Mouse (Mus musculus): ENCODE data around the gene Myh6. TPM values are rescaled to one million over a fixed set of nuclear protein-coding genes. Genes with fewer than 3 reads are reported as not detected.
"Not testable (repeated sequence)": the region's sequence is repeated elsewhere in the genome, so short reads cannot be mapped to it uniquely, and the experiment has no call there.

Myh6 gene
- total and polyA plus RNA-seq, 3 experiments: not detected

- no peak for DNase-seq
Observed at GRCm38 (mm10) chr14:54994136-54994868, 27.6 kb upstream of the Myh6 start, which contains the start of gene Myh7. Gene Myh7, minus strand, starts transcription at chr14:54994626.

DNA sequence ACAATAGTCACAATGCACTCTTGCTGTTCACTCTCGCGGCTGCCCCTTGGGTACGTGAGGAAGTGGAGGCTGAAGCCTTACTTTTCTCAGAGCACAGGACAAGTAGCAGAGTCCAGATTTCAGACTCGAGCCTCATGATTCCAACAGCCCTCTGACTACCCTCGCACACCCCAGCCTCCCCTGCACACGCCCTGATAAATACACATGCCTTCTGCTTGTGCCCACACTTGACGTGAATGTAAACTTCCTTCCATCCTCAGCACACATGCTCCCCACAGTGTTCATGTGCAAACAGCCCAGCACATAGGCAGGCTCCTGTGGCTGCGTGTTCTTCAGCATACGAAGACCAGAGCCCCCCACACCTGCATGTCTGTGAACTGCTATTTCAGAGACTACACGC is 26.9 kb upstream of the Myh6 start:
- no peak for DNase-seq

GRCm38 (mm10) chr14:54992196-54992595 is 25.5 kb upstream of the Myh6 start:
- no peak for DNase-seq

DNA sequence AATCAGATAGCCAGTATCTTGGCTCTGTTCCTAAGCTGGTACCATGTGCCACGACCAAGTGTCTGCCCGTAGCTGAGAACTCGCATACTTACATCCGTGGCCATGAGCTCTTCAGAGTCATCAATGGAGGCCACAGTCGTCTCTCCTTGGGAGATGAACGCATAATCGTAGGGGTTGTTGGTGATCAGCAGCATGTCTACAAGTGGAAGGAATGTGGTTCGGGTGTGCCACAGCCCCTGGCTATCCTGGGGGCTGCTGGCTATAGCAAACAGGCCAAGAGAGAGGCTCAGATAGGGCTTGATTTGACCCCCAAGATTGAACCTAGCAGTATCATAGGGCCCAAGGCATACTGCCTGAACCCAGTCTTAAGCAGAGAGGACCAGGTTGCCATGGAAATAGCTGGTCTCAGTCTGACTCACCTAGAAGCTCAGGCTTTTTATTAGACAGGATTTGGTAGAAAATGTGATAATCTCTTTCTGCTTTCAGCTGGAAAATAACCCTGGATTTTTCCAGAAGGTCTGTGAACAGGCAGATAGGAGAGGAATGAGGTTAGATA is 23.2 kb upstream of the Myh6 start:
- no peak for DNase-seq

DNA sequence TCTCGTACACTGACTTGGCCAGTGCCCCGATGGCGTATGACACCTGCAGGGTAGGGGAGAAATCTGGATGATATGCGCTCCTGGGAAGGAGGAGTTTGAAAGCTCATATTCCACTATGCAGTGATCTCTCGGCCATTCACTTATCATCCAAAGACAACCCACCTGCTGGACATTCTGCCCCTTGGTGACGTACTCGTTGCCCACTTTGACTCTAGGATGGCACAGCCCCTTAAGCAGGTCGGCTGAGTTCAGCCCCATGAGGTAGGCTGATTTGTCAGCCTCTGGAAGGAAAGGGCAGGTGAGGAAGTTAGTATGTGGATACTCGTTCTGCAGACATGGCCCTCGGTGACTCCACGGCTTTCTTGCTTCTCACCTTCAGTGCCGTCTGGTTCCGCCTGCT is 22.2 kb upstream of the Myh6 start:
- no peak for DNase-seq

DNA sequence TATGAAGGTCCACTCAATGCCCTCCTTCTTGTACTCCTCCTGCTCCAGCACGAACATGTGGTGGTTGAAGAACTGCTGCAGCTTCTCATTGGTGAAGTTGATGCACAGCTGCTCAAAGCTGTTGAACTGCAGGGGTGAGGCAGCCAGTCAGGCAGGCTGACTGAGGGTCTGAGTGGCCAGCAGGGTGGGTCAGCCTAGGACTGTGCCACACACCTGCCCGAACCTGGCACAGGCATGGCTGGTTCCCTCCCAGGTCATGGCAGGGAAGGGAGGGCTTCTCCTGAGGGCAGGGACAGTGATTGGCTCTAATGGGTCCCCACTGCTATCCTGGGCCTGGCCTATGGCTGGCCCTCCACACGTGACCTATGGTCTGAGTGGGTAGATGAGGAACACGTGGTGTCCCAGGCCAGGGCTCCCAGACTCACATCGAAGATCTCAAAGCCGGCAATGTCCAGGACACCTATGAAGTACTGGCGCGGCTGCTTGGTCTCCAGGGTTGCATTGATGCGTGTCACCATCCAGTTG is 21.7 kb upstream of the Myh6 start:
- DNase-seq: not testable (repeated sequence)

GRCm38 (mm10) chr14:54981934-54982333 is 15.2 kb upstream of the Myh6 start:
- no peak for DNase-seq

GRCm38 (mm10) chr14:54978664-54979063 is 11.9 kb upstream of the Myh6 start:
- DNase-seq: no peak

DNA sequence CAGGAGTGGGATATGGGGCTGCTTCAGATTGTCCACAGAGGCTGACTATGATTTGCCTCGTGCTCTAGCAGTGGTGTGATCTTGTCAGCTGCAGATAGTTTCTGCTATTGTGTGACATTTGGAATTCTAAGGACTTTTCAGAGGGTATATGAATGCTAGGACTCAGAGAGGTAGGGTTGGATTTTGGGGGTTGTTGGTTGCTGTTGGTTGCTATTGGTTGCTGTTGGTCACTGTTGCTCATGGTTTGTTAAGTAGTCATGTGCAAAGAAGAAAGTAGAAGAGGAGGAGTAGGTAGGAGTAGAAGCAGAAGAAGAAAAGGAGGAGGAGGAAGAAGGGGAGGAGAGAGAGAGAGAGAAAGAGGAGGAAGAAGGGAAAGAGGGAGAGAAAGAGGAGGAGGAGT is 9.9 kb upstream of the Myh6 start, which contains the start of gene Gm17428:
Gene Gm17428 (plus strand): TSS at position 301 of the 400 bp plus-strand sequence.
- DNase-seq: no peak

DNA sequence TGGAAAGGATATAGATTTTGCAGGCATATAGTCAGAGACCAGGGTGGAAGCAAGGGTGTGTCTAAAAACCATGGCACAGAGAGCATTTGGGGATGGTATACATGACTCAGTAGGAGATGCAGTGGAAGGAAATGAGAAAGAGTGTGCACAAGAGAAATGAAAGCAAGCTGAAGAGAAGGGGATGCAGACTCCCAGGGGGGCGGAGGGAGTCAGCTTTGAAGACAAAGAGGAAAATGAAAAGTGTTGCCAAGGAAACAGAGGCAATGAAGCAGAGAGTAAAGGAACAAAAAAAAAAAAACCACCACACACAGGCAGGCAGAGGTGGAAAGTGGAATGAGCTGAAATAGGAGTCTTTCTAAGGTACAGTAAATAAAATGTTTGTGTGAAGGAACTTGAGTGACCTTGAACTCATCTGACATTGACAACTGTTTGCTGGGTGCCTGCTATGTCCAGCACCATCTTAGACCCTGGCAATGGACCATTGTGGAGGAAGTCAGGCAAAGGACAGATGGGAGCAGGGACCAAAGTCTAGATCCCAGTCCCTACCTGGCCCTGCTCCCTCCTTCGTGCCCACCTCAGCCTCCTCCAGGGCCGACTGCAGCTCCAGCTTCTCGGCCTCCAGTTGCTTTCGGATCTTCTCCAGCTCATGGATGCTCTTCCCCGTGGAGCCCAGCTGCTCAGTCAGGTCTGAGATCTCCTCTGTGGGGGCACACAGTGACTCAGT is 7.5 kb upstream of the Myh6 start:
- DNase-seq: no peak

DNA sequence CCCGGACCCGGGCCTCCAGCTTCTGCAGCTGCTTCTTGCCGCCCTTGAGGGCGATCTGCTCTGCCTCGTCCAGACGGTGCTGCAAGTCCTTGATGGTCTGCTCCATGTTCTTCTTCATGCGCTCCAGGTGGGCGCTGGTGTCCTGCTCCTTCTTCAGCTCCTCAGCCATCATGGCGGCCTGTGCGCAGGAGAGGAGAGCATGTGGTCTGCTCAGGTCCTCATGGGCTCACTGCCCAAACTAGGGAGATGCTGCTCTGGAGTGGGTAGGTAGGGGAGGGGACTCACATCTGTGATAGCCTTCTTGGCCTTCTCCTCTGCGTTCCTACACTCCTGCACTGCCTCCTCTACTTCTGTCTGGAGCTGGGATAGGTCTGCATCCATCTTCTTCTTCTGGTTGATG is 6.1 kb upstream of the Myh6 start:
- DNase-seq: not testable (repeated sequence)

GRCm38 (mm10) chr14:54968344-54968743 is 1.6 kb upstream of the Myh6 start:
- no peak for DNase-seq

DNA sequence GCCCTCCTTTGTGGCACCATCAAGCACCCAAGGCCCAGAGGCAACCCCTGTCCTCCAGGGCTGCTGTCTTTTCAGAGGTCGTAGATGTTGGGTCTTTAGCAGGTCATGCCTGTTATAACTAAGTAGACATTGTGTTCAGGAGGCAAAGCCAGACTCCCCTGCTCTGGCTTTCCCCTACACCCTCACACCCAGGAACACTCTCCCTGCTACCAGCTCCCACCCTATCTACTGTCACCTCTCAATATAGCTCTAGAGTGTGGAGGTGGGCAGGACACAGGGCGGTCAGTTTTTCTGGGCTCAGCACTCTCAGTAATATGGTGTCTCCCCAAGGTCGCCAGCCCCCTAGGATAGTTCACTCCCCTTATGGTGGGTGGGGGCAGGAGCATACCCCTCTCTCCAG is 1.1 kb upstream of the Myh6 start:
- no peak for DNase-seq

GRCm38 (mm10) chr14:54965631-54966030 is 1.1 kb downstream of the Myh6 start:
- no peak for DNase-seq

DNA sequence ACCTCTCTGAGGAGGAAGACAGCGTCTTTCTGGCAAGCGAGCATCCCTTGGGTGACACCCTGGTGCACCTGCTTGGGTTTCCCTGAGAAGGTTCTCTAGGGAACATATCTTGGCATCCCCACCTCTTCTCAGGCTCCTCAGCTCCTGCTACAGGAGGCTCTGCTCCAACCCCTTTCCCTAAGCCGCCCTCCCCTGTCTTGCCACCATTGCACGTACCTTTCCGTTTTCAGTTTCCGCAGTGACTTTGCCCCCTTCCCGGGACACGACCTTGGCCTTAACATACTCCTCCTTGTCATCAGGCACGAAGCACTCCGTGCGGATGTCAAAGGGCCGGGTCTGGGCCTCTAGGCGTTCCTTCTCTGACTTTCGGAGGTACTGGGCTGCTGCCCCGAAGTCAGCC is 1.7 kb downstream of the Myh6 start:
- no peak for DNase-seq

- no peak for DNase-seq
Observed at GRCm38 (mm10) chr14:54963727-54964126, 3.0 kb downstream of the Myh6 start.

DNA sequence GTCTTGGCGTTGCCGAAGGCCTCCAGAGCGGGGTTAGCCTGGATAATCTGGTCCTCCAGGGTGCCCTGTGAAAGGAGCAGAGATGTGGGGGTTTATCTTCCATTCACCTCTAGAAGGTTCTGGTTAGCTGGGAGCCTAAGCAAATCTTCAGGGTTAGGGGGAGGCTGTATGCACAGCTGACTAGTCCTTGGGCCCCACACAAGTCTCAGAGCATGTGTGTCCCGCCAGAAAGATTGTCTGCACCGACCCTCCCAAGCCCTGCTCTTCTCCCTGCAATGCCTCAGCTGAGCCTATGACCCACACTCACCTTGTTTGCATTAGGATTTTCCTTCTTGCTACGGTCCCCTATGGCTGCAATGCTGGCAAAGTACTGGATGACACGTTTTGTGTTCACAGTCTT is 4.0 kb downstream of the Myh6 start:
- no peak for DNase-seq

- no peak for DNase-seq
Observed at GRCm38 (mm10) chr14:54961487-54961886, 5.2 kb downstream of the Myh6 start.

DNA sequence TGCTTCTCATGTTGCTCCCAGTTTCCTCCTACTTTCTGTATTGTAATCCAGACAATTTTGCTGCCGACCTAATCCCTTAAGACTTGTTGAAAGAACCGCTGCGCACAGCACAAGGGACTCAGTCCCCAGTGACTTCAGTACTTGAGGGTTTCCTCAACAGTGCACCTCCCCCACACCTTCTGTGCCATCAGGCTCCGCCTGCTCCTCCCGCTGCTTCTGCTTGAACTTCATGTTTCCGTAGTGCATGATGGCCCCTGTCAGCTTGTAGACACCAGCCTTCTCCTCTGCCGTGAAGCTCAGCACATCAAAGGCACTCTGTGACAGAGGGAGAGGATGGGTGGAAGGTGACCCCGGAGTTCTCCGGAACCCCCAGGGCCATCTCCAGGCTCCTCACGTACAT is 6.0 kb downstream of the Myh6 start:
- DNase-seq: no peak

GRCm38 (mm10) chr14:54959853-54960613 is 6.7 kb downstream of the Myh6 start:
- DNase-seq: not testable (repeated sequence)

DNA sequence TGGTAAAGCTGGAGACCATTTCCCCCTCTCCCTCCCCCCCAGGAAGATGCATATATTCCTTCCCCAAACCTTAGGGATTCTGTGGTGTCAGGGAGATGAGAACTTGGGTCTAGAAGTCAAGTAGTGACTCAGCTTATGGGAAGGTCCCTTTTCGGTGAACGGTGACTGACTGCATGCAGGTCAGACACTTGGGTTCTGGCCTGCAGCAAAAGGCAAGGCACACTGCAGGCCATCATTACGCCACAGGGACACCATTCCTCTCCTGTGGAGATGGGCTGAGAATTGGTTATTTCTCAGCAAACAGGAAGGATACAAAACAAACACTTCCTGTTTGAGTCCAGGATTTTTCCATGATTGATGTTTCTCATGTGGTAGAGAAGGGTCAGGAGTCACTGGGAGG is 7.5 kb downstream of the Myh6 start:
- no peak for DNase-seq

DNA sequence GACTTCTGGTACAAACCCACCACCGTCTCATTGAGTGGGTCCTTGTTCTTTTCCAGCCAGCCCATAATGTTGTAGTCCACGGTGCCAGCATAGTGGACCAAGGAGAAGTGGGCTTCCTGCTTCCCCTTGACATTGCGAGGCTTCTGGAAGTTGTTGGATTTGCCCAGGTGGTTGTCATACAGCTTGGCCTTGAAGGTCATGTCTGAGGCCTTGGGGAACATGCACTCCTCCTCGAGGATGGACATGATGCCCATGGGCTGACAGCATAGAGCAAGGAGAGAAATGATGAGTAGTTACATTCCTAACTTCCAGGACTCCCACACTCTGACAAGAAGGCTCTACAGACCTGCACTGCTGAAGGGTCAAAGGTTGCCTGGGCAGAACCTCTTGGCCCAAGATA is 8.2 kb downstream of the Myh6 start:
- DNase-seq: no peak

All from adrenal gland, adult 2 months (tissue).